Mouse (Mus musculus) G1E-ER4 (cell line): ENCODE data around the gene Mrps35. TPM values are rescaled to one million over a fixed set of nuclear protein-coding genes. Genes with fewer than 3 reads are reported as not detected.

Source experiments
- GATA1 ChIP-seq: IDR thresholded peaks from one replicate; pipeline ENCODE4 v1.8.0; 2012; ENCODE audit warnings: low read length, inconsistent platforms
- polyA plus RNA-seq: library from polyadenylated mRNA; stranded (reverse); fragments of >175 nt; gene quantifications from 2 replicates; pipeline ENCODE4 v1.2.3, GENCODE M21; 2012

Gene Mrps35
- polyA plus RNA-seq, 1 experiment: 19.4 TPM

DNA sequence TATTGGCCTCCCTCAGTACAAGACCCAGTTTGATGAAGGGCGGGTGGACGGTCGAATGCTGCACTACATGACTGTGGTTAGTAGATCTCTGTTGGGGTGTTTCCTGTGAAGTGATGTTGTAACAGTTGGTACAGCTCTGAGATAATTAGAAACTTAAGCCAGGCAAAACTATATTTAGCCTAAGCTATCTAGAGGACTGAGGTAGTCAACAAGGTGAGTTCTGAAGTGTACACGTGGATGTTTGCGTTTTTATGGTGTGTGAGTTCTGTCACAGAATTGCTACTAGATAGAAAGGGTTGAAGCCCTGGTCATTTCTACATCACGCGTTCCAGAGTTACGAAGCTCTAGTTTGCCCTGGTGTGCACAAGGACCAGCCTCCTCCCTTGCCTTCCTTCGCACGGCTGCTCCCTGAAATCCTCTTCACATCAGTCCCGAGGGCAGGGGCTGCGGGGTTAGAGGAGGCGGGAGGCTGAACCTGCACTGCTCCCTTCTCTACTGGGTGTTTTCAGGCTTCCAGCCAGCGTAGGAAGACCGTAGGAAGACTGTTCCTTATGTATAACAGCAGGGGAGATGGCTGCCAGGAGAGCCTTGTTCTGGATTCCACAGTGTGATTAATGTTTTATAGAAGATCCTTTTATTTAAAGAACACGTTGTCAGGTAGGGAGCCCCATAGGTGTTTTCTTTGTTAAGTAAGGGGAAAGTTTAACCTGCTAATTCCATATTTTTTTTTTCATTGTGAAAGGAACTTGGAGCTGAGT lies 20.0 kb upstream of the Mrps35 start:
- TF ChIP-seq GATA1: no peak

- no peak for TF ChIP-seq GATA1
Observed at GRCm38 (mm10) chr6:147023133-147023395, 19.5 kb upstream of the Mrps35 start.

GRCm38 (mm10) chr6:147023568-147023967 lies 19.0 kb upstream of the Mrps35 start:
- no peak for TF ChIP-seq GATA1

DNA sequence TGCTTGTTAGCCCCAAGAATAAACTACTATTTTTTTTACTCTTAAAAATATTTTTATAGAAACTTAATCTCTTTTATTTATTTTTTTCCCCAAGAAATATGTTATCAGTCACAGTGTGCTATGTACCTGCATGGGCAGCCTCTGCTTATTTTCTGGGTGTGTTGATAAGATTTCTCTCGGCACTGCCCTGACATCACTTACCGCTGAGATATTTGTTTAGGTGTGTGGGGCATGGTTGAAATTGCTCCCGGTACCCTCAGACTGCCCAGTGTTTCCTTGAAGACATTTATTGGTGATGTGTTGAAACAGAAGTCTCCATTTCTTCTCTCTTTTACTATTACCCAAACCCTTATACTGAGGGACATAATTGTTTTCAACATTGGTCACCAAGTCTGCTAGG lies 17.8 kb upstream of the Mrps35 start:
- no peak for TF ChIP-seq GATA1

- TF ChIP-seq GATA1: no peak
Observed at GRCm38 (mm10) chr6:147028396-147028795, 14.2 kb upstream of the Mrps35 start.

GRCm38 (mm10) chr6:147029591-147029990 lies 13.0 kb upstream of the Mrps35 start:
- TF ChIP-seq GATA1: no peak

DNA sequence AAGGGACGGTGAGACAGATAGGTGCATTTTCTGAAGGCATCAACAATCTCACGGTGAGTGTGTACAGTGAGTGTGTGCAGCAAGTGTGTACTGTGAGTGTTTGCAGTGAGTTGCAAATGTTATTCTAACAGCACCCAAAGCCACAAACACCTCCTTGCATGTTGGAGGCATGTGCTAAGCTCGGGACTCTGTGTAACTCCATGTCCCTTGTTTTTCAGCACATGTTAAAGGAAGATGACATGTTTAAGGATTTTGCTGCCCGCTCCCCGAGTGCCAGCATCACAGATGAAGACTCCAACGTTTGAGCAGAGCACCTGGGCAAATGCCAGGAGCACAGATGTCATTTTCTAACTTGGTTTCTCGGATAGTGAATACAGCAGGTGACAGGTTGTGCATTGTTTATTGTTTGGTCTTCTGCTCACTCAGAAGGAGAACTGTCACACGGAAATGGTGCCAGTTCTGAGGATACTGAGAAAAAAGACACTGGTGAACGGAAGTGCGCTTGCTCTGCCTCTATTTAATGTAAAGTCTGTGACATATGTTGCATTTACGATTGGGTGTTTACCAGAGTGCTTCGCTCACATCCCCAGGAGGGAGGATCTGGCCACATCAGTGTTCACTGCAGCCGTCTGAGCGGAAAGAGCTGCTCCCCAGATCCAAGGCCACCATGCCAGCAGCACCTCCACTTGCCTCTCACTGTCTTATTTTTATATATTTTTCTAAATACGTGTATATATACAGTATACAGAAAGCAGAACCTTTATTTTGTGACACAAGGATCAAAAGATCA lies 12.3 kb upstream of the Mrps35 start:
- TF ChIP-seq GATA1: no peak

- no peak for TF ChIP-seq GATA1
Observed at GRCm38 (mm10) chr6:147032303-147032925, 10.2 kb upstream of the Mrps35 start, which contains the start of gene Rep15. Gene Rep15 (plus strand): TSS chr6:147032584.

- TF ChIP-seq GATA1: no peak
Observed at GRCm38 (mm10) chr6:147043633-147044032, 1.1 kb downstream of the Mrps35 start.

DNA sequence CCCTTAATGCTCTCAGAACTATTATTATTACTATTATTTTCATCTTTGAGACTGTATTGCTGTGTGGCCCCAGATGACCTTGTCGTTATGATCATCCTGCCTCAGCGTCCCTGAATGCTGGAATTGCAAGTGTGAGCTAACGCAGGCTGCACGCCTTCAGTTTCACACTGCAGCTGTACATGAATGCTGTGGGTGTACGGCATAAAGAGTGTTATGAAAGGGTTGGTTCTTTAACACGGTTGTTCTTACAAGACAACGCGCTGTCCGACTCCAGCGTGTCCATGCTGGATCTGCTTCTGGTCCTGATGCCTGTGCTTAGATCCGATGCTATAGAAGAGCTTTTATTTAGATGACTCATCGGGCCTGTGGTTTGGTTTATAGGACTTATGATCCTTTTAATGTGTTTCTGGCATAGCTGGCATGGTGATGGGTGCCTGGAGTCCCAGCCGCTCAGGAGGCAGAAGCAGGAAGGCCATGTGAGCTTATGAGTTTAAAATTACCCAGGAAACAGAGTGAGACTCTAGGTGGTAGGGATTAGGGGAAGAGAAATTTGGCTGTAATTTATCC lies 6.8 kb downstream of the Mrps35 start:
- no peak for TF ChIP-seq GATA1

- TF ChIP-seq GATA1: no peak
Observed at GRCm38 (mm10) chr6:147051666-147052065, 9.1 kb downstream of the Mrps35 start.

GRCm38 (mm10) chr6:147052440-147052839 lies 9.9 kb downstream of the Mrps35 start:
- TF ChIP-seq GATA1: no peak

- TF ChIP-seq GATA1: no peak
Observed at GRCm38 (mm10) chr6:147053785-147054646, 11.5 kb downstream of the Mrps35 start.

DNA sequence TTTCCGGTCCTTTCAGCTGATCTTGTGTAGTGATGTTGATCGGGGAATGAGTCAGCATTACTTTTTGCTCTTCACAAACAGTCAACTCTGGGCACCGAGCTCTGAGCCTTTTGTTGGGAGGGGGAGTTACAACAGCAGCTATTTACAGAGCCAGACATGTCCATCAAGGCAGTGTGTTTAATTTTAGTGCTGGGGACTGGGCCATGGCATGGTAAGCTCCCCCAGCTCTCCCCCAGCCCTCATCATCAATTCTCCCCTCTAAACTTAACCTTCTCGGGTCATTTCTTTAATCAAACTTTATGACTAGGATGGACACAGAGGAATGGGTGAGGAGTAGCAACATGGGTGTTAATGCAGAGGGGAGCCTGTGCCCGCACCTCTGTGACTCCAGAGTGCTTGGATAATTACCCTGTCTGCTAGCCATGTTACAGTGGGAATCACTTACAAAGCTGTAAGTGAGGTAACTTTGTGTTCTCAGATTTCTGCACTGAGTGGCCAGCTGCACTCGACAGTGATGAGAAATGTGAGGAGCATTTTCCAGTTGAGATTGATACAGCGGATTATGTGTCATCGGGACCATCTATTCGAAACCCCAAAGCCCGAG lies 12.9 kb downstream of the Mrps35 start:
- no peak for TF ChIP-seq GATA1

- no peak for TF ChIP-seq GATA1
Observed at GRCm38 (mm10) chr6:147059326-147059725, 16.8 kb downstream of the Mrps35 start.
